Mouse (Mus musculus): ENCODE results near the gene Gnb2. TPM values are rescaled to one million over a fixed set of nuclear protein-coding genes. Genes with fewer than 3 reads are reported as not detected.

Gene Gnb2
- polyA plus RNA-seq, 1 experiment from 2014 or later = 460 TPM

DNA sequence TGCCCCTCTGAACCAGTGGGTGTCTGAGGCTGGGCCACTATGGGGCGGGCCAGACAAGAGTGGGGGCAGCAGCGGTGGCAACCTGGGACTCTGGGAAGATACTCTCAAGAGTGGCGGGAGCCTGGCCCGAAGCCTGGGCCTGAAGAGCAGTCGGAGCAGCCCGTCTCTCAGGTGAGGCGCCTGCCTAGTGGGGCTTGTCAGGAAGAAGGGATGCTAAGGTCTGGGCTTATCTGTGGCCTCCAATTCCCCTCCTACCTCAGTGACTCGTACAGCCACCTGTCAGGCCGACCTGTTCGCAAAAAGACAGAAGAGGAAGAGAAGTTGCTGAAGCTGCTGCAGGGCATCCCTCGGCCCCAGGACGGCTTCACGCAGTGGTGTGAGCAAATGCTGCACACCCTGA, 8.6 kb downstream of the Gnb2 start:
- H3K27ac ChIP-seq = peak overlapping the region; percentile 56; the same call in 1 of the 2 replicates
- no peaks in the 10 kb centered on the region for H3K9me3 ChIP-seq
- no peaks in the 10 kb centered on the region for H3K27me3 ChIP-seq (ENCODE audit: insufficient read depth, poor library complexity, severe bottlenecking)
- 90% methylated on average over 13 of the region's 13 CpGs for WGBS
- H3K36me3 ChIP-seq = peaks cover 99% of the 10 kb centered on the region
- peaks cover 48% of the 10 kb centered on the region for H3K4me1 ChIP-seq (replicated peaks)
- no peak for DNase-seq (ENCODE audit: low spot score)
- H3K4me3 ChIP-seq = no peak overlapping the region

DNA sequence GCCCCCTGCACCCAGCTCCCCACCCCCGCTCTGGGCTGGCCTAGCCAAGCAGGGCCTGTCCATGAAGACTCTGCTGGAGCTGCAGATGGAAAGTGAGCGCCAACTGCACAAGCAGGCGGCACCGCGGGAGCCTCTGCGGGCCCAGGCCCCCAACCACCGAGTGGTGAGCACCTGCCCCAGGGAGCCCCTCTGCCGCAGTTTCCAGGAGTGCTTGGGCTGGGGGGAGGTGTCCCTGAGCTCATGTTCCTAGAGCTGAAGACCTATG, 9.1 kb downstream of the Gnb2 start:
- Histone ChIP-seq H3K27ac (no peak overlapping the region; the same call in 1 of the 2 replicates), H3K9me3 (no peaks in the 10 kb centered on the region), H3K36me3 (peaks cover 99% of the 10 kb centered on the region), H3K4me1 (replicated peaks) (peaks cover 43% of the 10 kb centered on the region), H3K27me3 (ENCODE audit: insufficient read depth, poor library complexity, severe bottlenecking) (no peaks in the 10 kb centered on the region), H3K4me3 (no peak overlapping the region)
- DNase-seq (ENCODE audit: low spot score) = no peak
- 86% methylated on average over 8 of the region's 8 CpGs for WGBS

DNA sequence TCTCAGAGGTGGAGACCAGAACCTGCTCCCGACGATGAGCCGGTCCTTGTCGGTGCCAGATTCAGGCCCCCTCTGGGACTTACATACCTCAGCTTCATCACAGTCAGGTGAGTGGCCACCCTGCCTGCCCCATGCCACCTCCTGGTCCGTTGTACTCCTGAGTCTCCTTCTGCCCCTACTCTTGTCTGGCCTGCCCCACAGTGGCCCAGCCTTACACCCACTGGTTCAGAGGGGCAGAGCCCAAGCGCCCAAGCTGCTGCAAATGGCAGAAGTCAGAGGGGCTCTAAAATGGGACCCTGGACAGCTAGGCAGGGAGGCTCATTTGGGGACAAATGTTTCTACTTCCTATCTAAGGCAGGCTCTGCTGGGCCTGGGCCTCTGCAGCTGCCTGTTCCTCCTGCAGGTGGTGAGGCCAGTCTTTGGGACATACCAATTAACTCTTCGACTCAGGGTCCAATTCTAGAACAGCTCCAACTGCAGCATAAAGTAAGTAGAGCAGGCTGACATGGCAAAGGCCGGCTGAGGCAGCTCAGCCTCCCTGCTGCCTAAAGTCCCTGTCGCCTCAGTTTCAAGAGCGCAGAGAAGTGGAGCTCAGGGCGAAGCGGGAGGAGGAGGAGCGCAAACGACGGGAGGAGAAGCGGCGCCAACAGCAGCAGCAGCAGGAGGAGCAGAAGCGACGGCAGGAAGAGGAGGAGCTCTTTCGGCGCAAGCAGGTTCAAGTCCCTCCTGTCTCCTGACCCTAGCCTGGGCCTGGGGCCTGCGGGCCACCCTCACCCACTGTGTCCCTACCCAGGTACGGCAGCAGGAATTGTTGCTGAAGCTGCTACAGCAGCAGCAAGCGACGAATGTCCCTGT, 9.7 kb downstream of the Gnb2 start:
- H3K4me1 ChIP-seq (replicated peaks) = peaks cover 38% of the 10 kb centered on the region
- peaks cover 99% of the 10 kb centered on the region for H3K36me3 ChIP-seq
- no peaks in the 10 kb centered on the region for H3K9me3 ChIP-seq
- no peak overlapping the region for H3K4me3 ChIP-seq
- 86% methylated on average over 25 of the region's 25 CpGs for WGBS
- H3K27me3 ChIP-seq (ENCODE audit: insufficient read depth, poor library complexity, severe bottlenecking) = no peaks in the 10 kb centered on the region
- no peak overlapping the region for H3K27ac ChIP-seq
- no peak for DNase-seq (ENCODE audit: low spot score)

DNA sequence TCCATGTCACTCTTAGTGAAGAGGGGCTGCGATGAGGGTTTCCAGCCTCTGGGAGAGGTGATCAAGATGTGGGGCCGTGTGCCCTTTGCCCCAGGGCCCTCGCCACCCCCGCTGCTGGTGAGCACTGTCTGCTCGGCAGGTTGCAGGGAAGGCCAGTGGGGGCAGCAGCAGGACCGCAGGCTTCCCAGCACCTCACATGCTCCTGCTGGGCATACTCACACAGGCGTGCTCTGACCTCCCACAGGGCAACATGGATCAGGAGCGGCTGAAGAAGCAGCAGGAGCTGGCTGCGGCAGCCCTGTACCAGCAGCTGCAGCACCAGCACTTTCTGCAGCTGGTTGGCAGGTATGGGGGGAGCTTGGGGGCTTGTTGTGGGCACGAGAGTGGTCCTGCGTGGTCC, 10.6 kb downstream of the Gnb2 start:
- WGBS = 71% methylated on average over 11 of the region's 11 CpGs
- DNase-seq (ENCODE audit: low spot score) = no peak

DNA sequence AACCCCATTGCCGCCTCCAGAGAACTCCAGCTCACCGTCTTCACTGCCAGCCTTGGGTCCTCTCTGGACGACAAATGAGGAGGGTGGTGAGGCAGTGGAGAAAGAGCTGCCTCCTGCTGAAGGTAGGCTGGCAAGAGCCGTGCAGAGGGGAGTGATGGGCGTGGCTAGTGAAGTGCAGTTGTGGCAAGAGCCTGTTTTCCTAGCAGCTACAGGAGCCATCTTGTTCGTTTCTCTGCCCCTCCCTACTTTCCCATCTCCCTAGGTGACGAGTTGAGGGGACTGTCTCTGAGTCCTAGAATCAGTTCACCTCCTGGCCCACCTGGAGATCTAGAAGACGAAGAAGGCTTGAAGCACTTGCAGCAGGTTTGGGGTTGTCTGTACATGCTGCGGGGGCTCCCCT, 11.4 kb downstream of the Gnb2 start:
- peaks cover 24% of the 10 kb centered on the region for H3K4me1 ChIP-seq (replicated peaks)
- H3K4me3 ChIP-seq = no peak overlapping the region
- no peak for DNase-seq (ENCODE audit: low spot score)
- no peaks in the 10 kb centered on the region for H3K27me3 ChIP-seq (ENCODE audit: insufficient read depth, poor library complexity, severe bottlenecking)
- 0 out of 2 replicates have a peak overlapping the region, but pooled peaks have one; percentile 1 for H3K27ac ChIP-seq
- no peaks in the 10 kb centered on the region for H3K9me3 ChIP-seq
- 79% methylated on average over 9 of the region's 9 CpGs for WGBS
- peaks cover 99% of the 10 kb centered on the region for H3K36me3 ChIP-seq

More for the DNA sequence above, 10.6 kb downstream of the Gnb2 start:
- Histone ChIP-seq H3K9me3 (no peaks in the 10 kb centered on the region), H3K27ac (0 out of 2 replicates have a peak overlapping the region, but pooled peaks have one; percentile 1), H3K4me3 (no peak overlapping the region), H3K4me1 (replicated peaks) (peaks cover 29% of the 10 kb centered on the region), H3K36me3 (peaks cover 99% of the 10 kb centered on the region), H3K27me3 (ENCODE audit: insufficient read depth, poor library complexity, severe bottlenecking) (no peaks in the 10 kb centered on the region)

DNA sequence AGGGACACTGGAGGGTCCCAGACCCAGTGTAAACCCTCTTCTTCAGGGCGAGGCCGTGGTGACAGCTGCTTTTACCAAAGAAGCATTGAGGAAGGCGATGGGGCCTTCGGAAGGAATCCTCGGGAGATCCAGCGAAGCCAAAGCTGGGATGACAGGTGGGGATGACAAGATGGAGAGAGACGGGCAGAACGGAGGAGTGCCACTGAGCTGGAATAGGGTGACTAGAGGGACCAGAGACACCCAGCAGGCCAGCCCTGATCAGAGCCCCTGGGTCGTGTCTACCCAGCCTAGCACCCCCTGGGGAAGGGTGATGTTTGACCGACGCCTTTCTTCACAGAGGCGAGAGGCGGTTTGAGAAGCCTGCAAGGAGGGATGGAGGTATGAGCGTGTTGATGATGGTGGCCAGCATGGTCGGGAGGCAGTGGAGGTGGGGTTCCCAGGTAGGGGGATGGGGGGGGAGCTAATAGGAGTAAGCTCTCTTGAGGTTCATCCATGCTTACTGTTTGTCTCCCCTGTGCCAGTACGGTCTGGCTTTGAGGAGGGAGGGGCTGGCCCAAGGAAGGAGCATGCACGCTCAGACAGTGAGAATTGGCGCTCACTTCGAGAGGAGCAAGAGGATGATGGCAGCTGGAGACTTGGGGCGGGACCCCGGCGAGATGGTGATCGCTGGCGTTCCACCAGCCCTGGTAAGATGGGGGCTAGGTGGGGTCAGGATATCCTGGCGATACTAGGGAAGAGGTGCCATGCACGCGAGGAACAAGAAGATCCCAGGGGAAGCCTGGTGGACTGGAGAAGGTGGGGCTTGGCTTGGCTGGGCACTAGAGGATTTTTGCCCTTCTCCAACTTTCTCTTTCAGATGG, 13.4 kb downstream of the Gnb2 start:
- H3K27me3 ChIP-seq (ENCODE audit: insufficient read depth, poor library complexity, severe bottlenecking) = no peaks in the 10 kb centered on the region
- H3K4me3 ChIP-seq = no peak overlapping the region
- WGBS = 92% methylated on average over 27 of the region's 27 CpGs
- H3K4me1 ChIP-seq (replicated peaks) = peaks cover 23% of the 10 kb centered on the region
- peaks cover 91% of the 10 kb centered on the region for H3K36me3 ChIP-seq
- DNase-seq (ENCODE audit: low spot score) = no peak
- H3K27ac ChIP-seq = no peak overlapping the region
- no peaks in the 10 kb centered on the region for H3K9me3 ChIP-seq

DNA sequence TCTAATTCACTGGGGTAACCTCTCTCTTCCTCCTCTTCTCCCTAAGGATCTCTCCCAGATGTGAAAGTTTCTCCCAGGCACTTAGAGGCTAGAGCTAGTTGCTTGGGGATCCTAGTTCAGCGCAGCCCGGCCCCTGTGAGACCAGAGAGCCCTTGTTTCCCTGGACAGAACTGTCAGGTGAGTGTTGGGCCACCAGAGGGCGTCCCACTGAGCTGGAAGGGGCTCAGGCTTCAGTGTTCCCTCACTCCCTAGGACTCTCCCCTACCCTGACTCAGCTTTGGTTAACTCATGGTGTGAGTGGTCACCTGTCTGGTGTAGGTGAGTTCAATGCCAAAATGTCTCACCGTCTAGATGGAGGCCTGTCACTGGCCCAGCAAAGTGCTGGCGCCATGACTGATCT, 14.9 kb downstream of the Gnb2 start, which contains the start of gene Gigyf1:
TSS of gene Gigyf1 (plus strand) at position 113 of the 400 bp plus-strand sequence.
- 80% methylated on average over 5 of the region's 5 CpGs for WGBS
- Histone ChIP-seq H3K9me3 (no peaks in the 10 kb centered on the region), H3K27me3 (ENCODE audit: insufficient read depth, poor library complexity, severe bottlenecking) (no peaks in the 10 kb centered on the region), H3K4me3 (no peak within 1 kb of the TSS), H3K27ac (no peak within 1 kb of the TSS), H3K4me1 (replicated peaks) (peaks cover 38% of the 10 kb centered on the region), H3K36me3 (peaks cover 91% of the 10 kb centered on the region)
- no peak for DNase-seq (ENCODE audit: low spot score)

DNA sequence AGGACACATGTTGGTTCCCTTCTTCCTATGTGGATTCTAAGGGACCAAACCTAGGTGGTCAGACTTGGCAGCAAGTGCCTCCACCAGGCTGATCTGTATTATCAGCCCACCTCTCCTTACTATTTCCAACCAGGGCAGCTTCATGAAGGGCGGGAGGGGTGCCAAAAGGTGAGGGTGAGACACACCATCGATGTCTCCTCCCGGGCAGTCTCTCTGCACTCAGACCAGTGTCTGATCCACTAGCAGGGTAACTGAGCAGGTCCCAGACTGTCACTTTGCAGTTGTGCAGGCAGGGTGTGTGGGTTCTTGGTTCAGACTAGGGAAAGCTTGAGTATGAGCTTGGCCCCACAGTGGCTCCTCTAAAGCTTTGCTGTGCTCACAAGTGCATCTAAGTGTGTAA, 18.5 kb downstream of the Gnb2 start:
- Histone ChIP-seq H3K27ac (no peak overlapping the region), H3K4me3 (no peak overlapping the region), H3K4me1 (replicated peaks) (peaks cover 61% of the 10 kb centered on the region), H3K36me3 (peaks cover 58% of the 10 kb centered on the region), H3K27me3 (ENCODE audit: insufficient read depth, poor library complexity, severe bottlenecking) (no peaks in the 10 kb centered on the region), H3K9me3 (no peaks in the 10 kb centered on the region)
- 87% methylated on average over 3 of the region's 3 CpGs for WGBS
- DNase-seq (ENCODE audit: low spot score) = no peak

DNA sequence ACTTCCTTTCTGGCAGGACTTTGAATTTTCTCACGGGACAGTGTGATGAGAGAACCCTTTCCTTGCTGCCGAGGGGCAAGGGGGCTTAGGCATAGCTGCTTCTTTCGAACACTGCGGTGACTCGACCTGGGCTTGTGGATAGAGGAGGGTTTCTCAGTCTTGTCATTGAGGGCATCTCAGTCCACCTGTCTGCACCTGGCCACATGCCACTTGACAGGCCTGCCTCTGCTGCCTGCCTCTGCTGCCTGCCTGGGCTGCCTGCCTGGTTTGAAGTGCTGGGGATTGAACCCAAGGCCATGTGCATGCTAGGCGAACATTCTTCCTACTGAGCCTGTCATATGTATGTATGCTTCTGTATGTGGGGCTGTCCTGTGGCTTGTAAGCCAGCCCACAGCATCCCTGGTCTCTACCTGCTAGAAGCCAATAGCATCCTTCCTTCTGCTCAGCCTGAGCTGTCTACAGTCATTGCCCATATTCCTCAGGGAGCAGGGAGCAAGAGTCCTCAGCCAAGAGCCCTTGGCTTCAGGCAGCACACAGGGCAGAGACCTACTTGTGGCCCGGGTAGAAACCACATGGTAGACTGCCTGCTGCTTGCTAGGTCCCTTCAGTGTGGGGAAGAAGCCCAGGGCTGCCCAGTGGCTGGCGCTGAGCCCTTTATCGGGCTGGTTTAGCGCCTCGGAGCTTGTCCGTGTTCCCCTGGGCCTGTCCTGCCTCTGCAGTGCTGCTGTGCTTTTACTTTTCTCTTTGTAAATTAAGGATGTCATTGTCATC, 19.2 kb downstream of the Gnb2 start:
- no peaks in the 10 kb centered on the region for H3K27me3 ChIP-seq (ENCODE audit: insufficient read depth, poor library complexity, severe bottlenecking)
- H3K27ac ChIP-seq = no peak overlapping the region
- no peak for DNase-seq (ENCODE audit: low spot score)
- peak overlapping the region; percentile 13 for H3K4me3 ChIP-seq
- H3K9me3 ChIP-seq = no peaks in the 10 kb centered on the region
- H3K36me3 ChIP-seq = peaks cover 51% of the 10 kb centered on the region
- H3K4me1 ChIP-seq (replicated peaks) = peaks cover 61% of the 10 kb centered on the region
- WGBS = 90% methylated on average over 12 of the region's 12 CpGs

DNA sequence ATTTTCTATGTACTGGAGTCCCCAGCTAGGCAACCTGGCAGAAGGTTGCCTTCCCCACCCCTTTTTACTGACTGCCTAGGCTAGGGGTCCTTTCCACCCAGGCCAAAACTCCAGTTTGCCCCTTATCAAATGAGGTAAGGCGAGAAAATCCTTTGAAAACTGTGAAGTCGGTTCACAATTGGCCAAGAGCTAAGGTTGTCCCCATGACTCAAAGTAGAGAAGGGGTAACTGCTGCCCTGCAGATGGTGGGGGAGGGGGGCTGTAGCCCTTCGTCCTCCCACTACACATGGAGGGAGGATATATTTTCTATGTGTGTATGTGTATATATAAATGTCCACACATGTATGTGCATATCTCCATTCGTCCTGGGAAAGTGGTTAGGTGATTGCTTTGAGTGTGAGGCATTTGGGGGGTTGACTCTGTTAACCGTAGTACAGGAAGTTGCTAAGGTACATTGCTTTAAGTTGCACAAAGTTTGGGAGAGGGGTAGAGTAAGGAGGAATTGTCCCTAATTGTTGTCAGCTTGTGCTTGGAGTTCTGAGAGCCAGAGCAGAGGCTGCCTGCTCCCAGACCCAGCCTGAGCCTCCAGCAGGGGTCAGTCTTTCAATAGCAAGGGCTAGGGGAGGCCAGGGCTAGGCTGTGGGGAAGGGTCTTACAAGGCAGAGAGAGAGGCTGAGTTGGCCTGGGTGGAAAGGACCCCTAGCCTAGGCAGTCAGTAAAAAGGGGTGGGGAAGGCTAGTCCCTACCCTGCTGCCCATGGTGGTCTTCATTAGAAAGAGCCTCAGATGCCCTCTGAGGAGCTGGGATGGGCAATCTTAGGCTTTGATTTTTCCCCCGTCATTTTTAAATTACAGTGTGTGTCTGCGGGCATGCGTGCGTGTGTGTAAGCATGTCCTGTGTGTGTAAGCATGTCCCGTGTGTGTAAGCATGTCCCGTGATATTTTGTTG, 20.2 kb downstream of the Gnb2 start:
- H3K9me3 ChIP-seq = no peaks in the 10 kb centered on the region
- no peaks in the 10 kb centered on the region for H3K27me3 ChIP-seq (ENCODE audit: insufficient read depth, poor library complexity, severe bottlenecking)
- peaks cover 61% of the 10 kb centered on the region for H3K4me1 ChIP-seq (replicated peaks)
- H3K36me3 ChIP-seq = peaks cover 41% of the 10 kb centered on the region
- DNase-seq (ENCODE audit: low spot score) = peak; percentile 72
- peak overlapping the region; percentile 29; the same call in 1 of the 2 replicates for H3K4me3 ChIP-seq
- WGBS = 81% methylated on average over 11 of the region's 11 CpGs
- peak overlapping the region; percentile 13; the same call in 1 of the 2 replicates for H3K27ac ChIP-seq

DNA sequence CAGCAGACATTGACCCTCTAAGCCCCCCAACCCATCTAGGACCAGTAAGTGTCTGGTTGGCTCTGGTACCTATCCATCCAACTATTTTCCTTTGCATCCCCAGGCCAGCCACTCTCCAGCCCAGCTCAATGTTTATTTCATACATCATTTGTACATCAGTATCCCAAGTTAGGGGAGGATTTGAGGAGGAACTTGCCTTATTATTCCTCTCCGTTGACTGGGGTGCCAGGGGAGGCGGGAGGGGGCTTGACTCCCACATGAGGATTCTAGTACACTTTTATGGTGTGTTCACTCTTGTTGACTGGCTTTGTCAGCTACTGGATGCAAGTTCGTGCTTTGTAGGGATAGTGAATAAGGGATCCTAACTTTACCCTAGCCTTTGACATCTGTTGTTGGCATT, 21.6 kb downstream of the Gnb2 start:
- DNase-seq (ENCODE audit: low spot score) = no peak
- H3K4me1 ChIP-seq (replicated peaks) = peaks cover 56% of the 10 kb centered on the region
- peak overlapping the region; percentile 99 for H3K27ac ChIP-seq
- H3K9me3 ChIP-seq = no peaks in the 10 kb centered on the region
- peaks cover 27% of the 10 kb centered on the region for H3K36me3 ChIP-seq
- H3K4me3 ChIP-seq = peak overlapping the region; percentile 100
- H3K27me3 ChIP-seq (ENCODE audit: insufficient read depth, poor library complexity, severe bottlenecking) = no peaks in the 10 kb centered on the region
- 79% methylated on average over 3 of the region's 3 CpGs for WGBS

All from hindbrain, embryonic 10.5 days (tissue).